Mouse (Mus musculus): ENCODE results near the gene H2-DMb2. TPM values are rescaled to one million over a fixed set of nuclear protein-coding genes. Genes with fewer than 3 reads are reported as not detected.
"Not testable (repeated sequence)": the region's sequence is repeated elsewhere in the genome, so short reads cannot be mapped to it uniquely, and the experiment has no call there.

The H2-DMb2 gene
- polyA plus RNA-seq, 1 experiment from 2014 or later = not detected

DNA sequence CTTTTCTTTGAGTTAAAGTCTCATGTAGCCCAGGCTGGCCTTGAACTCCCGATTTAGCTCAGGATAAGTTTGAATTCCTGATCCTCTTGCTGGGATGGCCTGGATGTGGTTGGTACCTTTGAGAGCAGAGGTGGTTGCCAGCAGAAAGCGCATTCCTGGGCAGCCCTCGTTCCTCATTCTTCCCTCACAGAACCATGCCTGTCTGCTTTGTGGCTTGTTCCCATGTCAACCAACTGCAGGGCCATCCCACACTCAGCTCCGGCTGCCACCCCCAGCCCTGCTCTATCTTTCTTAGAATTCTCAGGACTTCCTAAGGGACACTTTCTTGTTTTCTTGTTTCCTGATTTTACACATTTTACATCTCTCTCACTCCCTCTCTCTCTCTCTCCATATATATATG, 1.7 kb upstream of the H2-DMb2 start:
- no peak overlapping the region for H3K4me3 ChIP-seq
- no peak for ATAC-seq (ENCODE audit: low read depth)
- H3K27me3 ChIP-seq = peaks cover 55% of the 10 kb centered on the region
- H3K36me3 ChIP-seq = no peaks in the 10 kb centered on the region
- H3K4me2 ChIP-seq = no peak overlapping the region
- H3K9me3 ChIP-seq = no peaks in the 10 kb centered on the region
- peaks cover 20% of the 10 kb centered on the region for H3K4me1 ChIP-seq (replicated peaks)
- 57% methylated on average over 4 of the region's 4 CpGs for WGBS
- H3K9ac ChIP-seq = no peak overlapping the region
- H3K27ac ChIP-seq (replicated peaks) = no peak overlapping the region

GRCm38 (mm10) chr17:34142456-34143010, 574 bp upstream of the H2-DMb2 start:
- Histone ChIP-seq H3K4me1 (replicated peaks) (peaks cover 20% of the 10 kb centered on the region), H3K9me3 (no peaks in the 10 kb centered on the region), H3K27me3 (peaks cover 44% of the 10 kb centered on the region), H3K4me3 (no peak overlapping the region), H3K27ac (replicated peaks) (no peak overlapping the region), H3K9ac (no peak overlapping the region), H3K4me2 (no peak overlapping the region), H3K36me3 (no peaks in the 10 kb centered on the region)
- WGBS = 79% methylated on average over 7 of the region's 7 CpGs
- ATAC-seq (ENCODE audit: low read depth) = no peak

GRCm38 (mm10) chr17:34143461-34143860, 354 bp downstream of the H2-DMb2 start:
- ATAC-seq (ENCODE audit: low read depth) = no peak
- WGBS = 75% methylated on average over 4 of the region's 5 CpGs

GRCm38 (mm10) chr17:34144221-34144620, 1.1 kb downstream of the H2-DMb2 start:
- not testable (repeated sequence) for ATAC-seq (ENCODE audit: low read depth); H3K4me3 ChIP-seq; H3K4me2 ChIP-seq; H3K9me3 ChIP-seq; H3K9ac ChIP-seq; H3K36me3 ChIP-seq; H3K27ac ChIP-seq (replicated peaks)
- H3K27me3 ChIP-seq = peaks cover 27% of the 10 kb centered on the region
- H3K4me1 ChIP-seq (replicated peaks) = peaks cover 16% of the 10 kb centered on the region
- WGBS = 97% methylated on average over 4 of the region's 4 CpGs

More at GRCm38 (mm10) chr17:34143461-34143860, 354 bp downstream of the H2-DMb2 start:
- Histone ChIP-seq H3K9me3 (no peaks in the 10 kb centered on the region), H3K4me1 (replicated peaks) (peaks cover 20% of the 10 kb centered on the region), H3K4me2 (no peak overlapping the region), H3K4me3 (no peak overlapping the region), H3K36me3 (no peaks in the 10 kb centered on the region), H3K27ac (replicated peaks) (no peak overlapping the region), H3K27me3 (peaks cover 35% of the 10 kb centered on the region), H3K9ac (no peak overlapping the region)

- Histone ChIP-seq H3K9me3 (no peaks in the 10 kb centered on the region), H3K4me3 (no peak overlapping the region), H3K36me3 (no peaks in the 10 kb centered on the region), H3K4me2 (no peak overlapping the region), H3K9ac (no peak overlapping the region), H3K27ac (replicated peaks) (no peak overlapping the region), H3K4me1 (replicated peaks) (peaks cover 9% of the 10 kb centered on the region), H3K27me3 (peaks cover 20% of the 10 kb centered on the region)
- no peak for ATAC-seq (ENCODE audit: low read depth)
- WGBS = 66% methylated on average over 3 of the region's 3 CpGs
Measured at GRCm38 (mm10) chr17:34144960-34145371, 1.9 kb downstream of the H2-DMb2 start.

DNA sequence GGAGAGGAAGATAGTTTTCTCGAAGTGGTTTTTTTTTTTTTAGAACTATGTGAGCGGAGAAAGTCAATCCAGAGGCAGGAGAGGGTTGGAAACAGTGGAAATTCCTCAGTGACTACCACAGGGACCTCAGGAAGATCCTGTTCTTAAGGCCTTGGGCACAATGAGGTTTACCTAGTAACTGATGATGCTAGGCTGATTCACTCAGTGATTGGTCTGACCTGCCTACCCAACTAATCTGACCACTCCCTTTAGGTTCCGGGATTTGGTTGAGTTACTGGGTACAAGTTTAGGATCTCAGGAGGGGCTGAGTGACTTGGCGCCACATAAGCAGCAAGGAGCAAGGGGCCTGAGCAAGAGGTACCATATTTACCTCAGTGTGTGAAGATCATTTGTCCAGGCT, 9.8 kb downstream of the H2-DMb2 start, which contains the start of gene H2-DMb1:
TSS of gene H2-DMb1 (plus strand) at position 150 of the 400 bp plus-strand sequence.
- no peaks in the 10 kb centered on the region for H3K27me3 ChIP-seq
- H3K4me3 ChIP-seq = no peak within 1 kb of the TSS
- no peaks in the 10 kb centered on the region for H3K36me3 ChIP-seq
- H3K4me1 ChIP-seq (replicated peaks) = no peaks in the 10 kb centered on the region
- H3K4me2 ChIP-seq = no peak within 1 kb of the TSS
- H3K27ac ChIP-seq (replicated peaks) = no peak within 1 kb of the TSS
- no peak for ATAC-seq (ENCODE audit: low read depth)
- no peaks in the 10 kb centered on the region for H3K9me3 ChIP-seq
- 66% methylated on average over 4 of the region's 4 CpGs for WGBS
- no peak within 1 kb of the TSS for H3K9ac ChIP-seq

DNA sequence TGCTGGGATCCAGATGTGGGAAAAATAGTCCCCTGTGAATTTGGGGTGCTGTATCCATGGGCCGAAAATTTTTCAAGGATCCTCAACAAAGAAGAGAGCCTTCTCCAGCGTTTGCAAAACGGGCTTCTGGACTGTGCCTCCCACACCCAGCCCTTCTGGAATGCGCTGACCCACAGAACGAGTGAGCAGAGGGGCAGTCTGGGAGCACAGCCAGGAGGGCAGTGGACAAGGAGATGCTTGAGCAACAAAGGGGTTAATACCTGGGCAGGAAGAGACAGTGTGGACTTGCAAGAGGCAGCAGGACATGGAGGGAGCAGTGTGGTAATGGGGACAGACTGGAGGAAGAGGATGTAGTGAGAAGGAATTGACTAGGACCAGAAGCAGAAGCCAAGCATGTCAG, 12.4 kb downstream of the H2-DMb2 start:
- ATAC-seq (ENCODE audit: low read depth) = no peak
- Histone ChIP-seq H3K4me1 (replicated peaks) (no peaks in the 10 kb centered on the region), H3K9ac (no peak overlapping the region), H3K36me3 (no peaks in the 10 kb centered on the region), H3K27ac (replicated peaks) (no peak overlapping the region), H3K4me3 (no peak overlapping the region), H3K27me3 (no peaks in the 10 kb centered on the region), H3K9me3 (no peaks in the 10 kb centered on the region), H3K4me2 (no peak overlapping the region)
- 58% methylated on average over 5 of the region's 5 CpGs for WGBS

DNA sequence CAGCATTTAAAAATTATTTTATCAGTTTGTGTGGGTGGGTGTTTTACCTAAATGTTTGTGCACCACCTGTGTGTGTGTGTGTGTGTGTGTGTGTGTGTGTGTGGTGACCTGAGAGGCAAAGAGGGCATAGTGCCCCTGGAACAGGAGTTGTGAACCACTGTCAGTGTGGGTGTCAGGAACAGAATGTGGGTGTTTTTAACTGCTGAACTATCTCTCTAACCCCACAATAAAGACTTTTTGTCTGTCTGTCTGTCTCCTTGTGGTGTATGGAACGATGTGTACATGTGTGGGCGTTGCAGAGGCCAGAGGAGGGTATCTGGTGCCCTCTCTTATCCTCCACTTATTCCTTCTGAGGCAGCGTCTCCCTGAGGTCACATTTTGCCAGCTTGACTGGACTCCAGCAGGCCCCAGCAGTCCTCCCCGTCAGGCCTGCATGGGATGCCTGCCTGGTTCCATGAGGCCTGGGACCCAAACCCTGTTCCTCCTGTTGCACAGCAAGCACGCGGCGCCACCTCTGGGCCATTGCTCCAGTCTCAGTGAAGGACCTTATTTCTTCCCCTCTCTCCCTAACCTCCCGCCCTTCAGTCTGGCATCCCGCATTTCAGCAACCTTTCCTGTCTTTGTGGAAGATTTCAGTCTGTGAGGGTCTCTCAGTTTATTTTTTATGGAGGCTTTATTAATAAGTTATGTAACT, 21.2 kb downstream of the H2-DMb2 start:
- Histone ChIP-seq H3K9me3 (no peaks in the 10 kb centered on the region), H3K4me2 (no peak overlapping the region), H3K27me3 (no peaks in the 10 kb centered on the region), H3K36me3 (no peaks in the 10 kb centered on the region), H3K4me3 (no peak overlapping the region), H3K4me1 (replicated peaks) (no peaks in the 10 kb centered on the region), H3K9ac (no peak overlapping the region), H3K27ac (replicated peaks) (no peak overlapping the region)
- no peak for ATAC-seq (ENCODE audit: low read depth)
- 49% methylated on average over 9 of the region's 9 CpGs for WGBS

GRCm38 (mm10) chr17:34165033-34165730, 22.1 kb downstream of the H2-DMb2 start:
- no peak overlapping the region for H3K9ac ChIP-seq
- no peaks in the 10 kb centered on the region for H3K36me3 ChIP-seq
- H3K9me3 ChIP-seq = no peaks in the 10 kb centered on the region
- no peak overlapping the region for H3K4me3 ChIP-seq
- WGBS = 83% methylated on average over 6 of the region's 6 CpGs
- no peaks in the 10 kb centered on the region for H3K27me3 ChIP-seq
- H3K27ac ChIP-seq (replicated peaks) = no peak overlapping the region
- H3K4me1 ChIP-seq (replicated peaks) = no peaks in the 10 kb centered on the region
- no peak overlapping the region for H3K4me2 ChIP-seq
- no peak for ATAC-seq (ENCODE audit: low read depth)

- no peak for ATAC-seq (ENCODE audit: low read depth)
- Histone ChIP-seq H3K4me2 (no peak overlapping the region), H3K4me3 (no peak overlapping the region), H3K36me3 (no peaks in the 10 kb centered on the region), H3K9ac (no peak overlapping the region), H3K27me3 (peaks cover 2% of the 10 kb centered on the region; the same call in 1 of the 2 replicates), H3K9me3 (no peaks in the 10 kb centered on the region), H3K4me1 (replicated peaks) (no peaks in the 10 kb centered on the region), H3K27ac (replicated peaks) (no peak overlapping the region)
- 3% methylated on average over 2 of the region's 2 CpGs for WGBS
Measured at GRCm38 (mm10) chr17:34169279-34169678, 26.2 kb downstream of the H2-DMb2 start.

- peaks cover 2% of the 10 kb centered on the region; the same call in 1 of the 2 replicates for H3K27me3 ChIP-seq
- H3K27ac ChIP-seq (replicated peaks) = no peak overlapping the region
- H3K36me3 ChIP-seq = no peaks in the 10 kb centered on the region
- no peak for ATAC-seq (ENCODE audit: low read depth)
- no peaks in the 10 kb centered on the region for H3K9me3 ChIP-seq
- no peak overlapping the region for H3K9ac ChIP-seq
- no peak overlapping the region for H3K4me3 ChIP-seq
- no peaks in the 10 kb centered on the region for H3K4me1 ChIP-seq (replicated peaks)
- no peak overlapping the region for H3K4me2 ChIP-seq
- 27% methylated on average over 4 of the region's 4 CpGs for WGBS
Measured at GRCm38 (mm10) chr17:34170487-34170876, 27.4 kb downstream of the H2-DMb2 start.

- H3K36me3 ChIP-seq = no peaks in the 10 kb centered on the region
- peaks cover 2% of the 10 kb centered on the region; the same call in 1 of the 2 replicates for H3K27me3 ChIP-seq
- ATAC-seq (ENCODE audit: low read depth) = no peak
Measured at GRCm38 (mm10) chr17:34170877-34171498, 27.9 kb downstream of the H2-DMb2 start.

More at GRCm38 (mm10) chr17:34170877-34171498, 27.9 kb downstream of the H2-DMb2 start:
- Histone ChIP-seq H3K9ac (no peak overlapping the region), H3K4me2 (no peak overlapping the region), H3K4me3 (no peak overlapping the region), H3K9me3 (no peaks in the 10 kb centered on the region), H3K27ac (replicated peaks) (no peak overlapping the region), H3K4me1 (replicated peaks) (no peaks in the 10 kb centered on the region)
- 46% methylated on average over 13 of the region's 13 CpGs for WGBS
